Mouse (Mus musculus) olfactory bulb, adult 2 months (tissue): ENCODE measurements around the gene Mrps34.

Experiments
- CTCF ChIP-seq: fragments of 200-500 bp; IDR thresholded peaks from 2 replicates; pipeline ENCODE4 v1.5.1; 2012; ENCODE audit warnings: low read depth, mild to moderate bottlenecking, low read length, moderate library complexity; ENCODE audit not compliant: insufficient read depth
- POLR2A ChIP-seq: fragments of 200-500 bp; IDR thresholded peaks from 2 replicates; pipeline ENCODE4 v1.6.1; 2012; ENCODE audit warnings: mild to moderate bottlenecking, low read depth, low read length, moderate library complexity; ENCODE audit not compliant: insufficient read depth

DNA sequence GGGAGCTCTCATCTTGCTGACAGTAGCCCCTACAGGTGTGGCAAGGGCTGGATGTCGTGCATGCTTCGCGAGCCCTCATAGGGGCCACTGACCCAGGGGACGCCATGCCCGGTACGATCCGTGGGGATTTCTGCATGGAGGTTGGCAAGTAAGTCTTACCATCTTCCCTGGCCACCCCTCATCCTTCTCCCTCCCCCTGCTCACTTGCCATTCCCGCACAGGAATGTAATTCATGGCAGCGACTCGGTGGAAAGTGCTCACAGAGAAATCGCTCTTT lies 2.0 kb downstream of the Mrps34 start:
- TF ChIP-seq POLR2A (no peak), CTCF (no peak)
